Mouse (Mus musculus) liver, adult 2 months (tissue): ENCODE measurements around the gene Dock1.

Source experiments
- CTCF ChIP-seq: fragments of 200-500 bp; IDR thresholded peaks from 2 replicates; pipeline ENCODE4 v1.5.1; 2011; ENCODE audit warnings: low read depth, low read length, control low read depth
- POLR2A ChIP-seq: fragments of 200-500 bp; IDR thresholded peaks from 2 replicates; pipeline ENCODE4 v1.6.1; 2011; ENCODE audit warnings: low read length, control low read depth; ENCODE audit not compliant: insufficient read depth; ENCODE audit errors: extremely low read depth

DNA sequence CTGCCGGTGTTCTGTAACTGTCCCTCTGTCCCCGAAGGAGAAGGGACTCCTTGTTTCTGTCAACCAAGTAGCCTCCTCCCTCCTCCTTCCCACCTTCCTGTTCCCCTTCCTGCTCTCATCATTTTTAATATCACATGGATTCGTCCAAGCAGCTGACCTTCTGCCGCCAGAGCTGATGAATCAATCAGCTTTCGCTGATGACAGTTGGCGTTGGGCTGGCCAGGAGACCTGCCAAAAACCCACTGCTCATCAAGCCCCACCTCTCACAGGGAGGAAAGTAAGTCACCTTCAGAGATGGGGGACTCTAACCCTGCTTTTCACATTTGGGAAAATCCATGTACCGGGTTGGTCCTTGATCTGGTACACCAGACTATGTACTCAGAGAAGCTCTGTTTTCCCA, 87.2 kb downstream of the Dock1 start:
- no peak for TF ChIP-seq CTCF
- TF ChIP-seq POLR2A: no peak
